ENCODE assay signal across 10 mouse cellular contexts in genomic region chr3:138654610-138655371, GRCm38 (mm10).
A peak's percentile ranks its signal among the peaks of the same experiment; 100 is the strongest.
DNase-seq lines count a peak whose midpoint lies in the region; ATAC-seq and TF ChIP-seq lines count a peak whose summit lies in the region.
"Had no signal": no experiment of that assay in that cellular context is flagged by ENCODE, and none has a peak within 500 bp of the region (broad histone marks: within the 10 kb centered on the region; RNA-seq: fewer than 3 reads in every experiment).

No protein-coding gene starts in this region.

- H3K27me3 ChIP-seq in lung, embryonic 15.5 days = no peaks in the 10 kb centered on the region
- no peaks in the 10 kb centered on the region for H3K27me3 ChIP-seq in myocyte (ENCODE audit: control insufficient read depth, insufficient read depth, insufficient read length)
- H3K27me3 ChIP-seq: heart, embryonic 13.5 days; megakaryocyte, embryonic 14.5 days had no signal

- 0 out of 2 replicates have a peak, but pooled peaks cover 4% of the 10 kb centered on the region for H3K9me3 ChIP-seq in lung, embryonic 15.5 days

- no peak overlapping the region for H3K4me3 ChIP-seq in lung, embryonic 15.5 days
- H3K4me3 ChIP-seq in lung, adult 2 months (replicated peaks; ENCODE audit: extremely low read depth, low read depth, low read length) = no peak overlapping the region
- no peak overlapping the region for H3K4me3 ChIP-seq in myocyte
- H3K4me3 ChIP-seq: heart, embryonic 13.5 days; megakaryocyte, embryonic 14.5 days had no signal

- no peak for TF ChIP-seq CTCF in lung, adult 2 months (IDR thresholded peaks at IDR 0.05; ENCODE audit: insufficient read depth, low read length)

- H3K4me1 ChIP-seq in lung, embryonic 15.5 days = peaks cover 4% of the 10 kb centered on the region; the same call in 1 of the 2 replicates
- no peaks in the 10 kb centered on the region for H3K4me1 ChIP-seq in lung, adult 2 months (ENCODE audit: control insufficient read depth, insufficient read depth, low read length)
- H3K4me1 ChIP-seq: heart, embryonic 13.5 days; megakaryocyte, embryonic 14.5 days had no signal

- intact Hi-C loops in heart, postnatal 36 days (cut with DNase I) = no loop called here

- no peak overlapping the region for H3K9ac ChIP-seq in lung, embryonic 15.5 days
- H3K9ac ChIP-seq: heart, embryonic 13.5 days had no signal

- H3K27ac ChIP-seq in lung, embryonic 15.5 days = no peak overlapping the region
- H3K27ac ChIP-seq: heart, embryonic 13.5 days had no signal

- no peaks in the 10 kb centered on the region for H3K36me3 ChIP-seq in lung, embryonic 15.5 days
- no peaks in the 10 kb centered on the region for H3K36me3 ChIP-seq in myocyte (ENCODE audit: control insufficient read depth, insufficient read depth)
- H3K36me3 ChIP-seq: heart, embryonic 13.5 days had no signal

- no peak overlapping the region for H3K4me2 ChIP-seq in lung, embryonic 15.5 days
- peak overlapping the region; percentile 51 for H3K4me2 ChIP-seq in myocyte (ENCODE audit: low read depth)
- H3K4me2 ChIP-seq: heart, embryonic 13.5 days had no signal

- TF ChIP-seq POLR2A in lung, adult 2 months (IDR thresholded peaks at IDR 0.05; ENCODE audit: borderline replicate concordance, extremely low read depth, low read depth, low read length) = no peak
- no peak for TF ChIP-seq POLR2A in myocyte (IDR thresholded peaks at IDR 0.05; ENCODE audit: insufficient read length, low read depth)

- DNase-seq in cerebellum, postnatal 14 days = peak; percentile 13 to 26
- no peak for DNase-seq in cerebellum, adult 9-10 months
- DNase-seq in lung, adult 2 months = no peak
- DNase-seq in brain, adult 2 months (ENCODE audit: low read depth, low spot score) = peak; percentile 62
- DNase-seq in cerebellum, postnatal 36 days = no peak
- DNase-seq in heart, postnatal 36 days = no peak

- peak; percentile 50; the same call in 1 of the 2 replicates for ATAC-seq in lung, embryonic 15.5 days (ENCODE audit: borderline replicate concordance, extremely low read depth, low FRiP score, low TSS enrichment)

- no peak overlapping the region for H3ac ChIP-seq in myocyte (ENCODE audit: control insufficient read depth, insufficient read length)

- 64% methylated on average over 16 of the region's 16 CpGs for WGBS in lung, embryonic 15.5 days
- 66% methylated on average over 16 of the region's 16 CpGs for WGBS in lung, adult 2 months

- H3K79me2 ChIP-seq in myocyte (ENCODE audit: control insufficient read depth, insufficient read depth) = no peaks in the 10 kb centered on the region

TF ChIP-seq in myocyte, 11 proteins besides CTCF, POLR2A, EP300 and RAD21:
- TF ChIP-seq CEBPB (IDR thresholded peaks at IDR 0.05; ENCODE audit: insufficient read depth, poor library complexity, severe bottlenecking) (no peak), MYOG (IDR thresholded peaks at IDR 0.05; ENCODE audit: control insufficient read depth in 1 of 3, insufficient read depth in 1 of 3, insufficient read length in 2 of 3, low read depth in 2 of 3) (no peak), USF1 (IDR thresholded peaks at IDR 0.05; ENCODE audit: low read depth) (peak; percentile 40), TCF12 (IDR thresholded peaks at IDR 0.05; ENCODE audit: insufficient read depth, poor library complexity, severe bottlenecking) (no peak), MYOD1 (IDR thresholded peaks at IDR 0.05; ENCODE audit: control insufficient read depth in 1 of 3, insufficient read length in 2 of 3, low read depth in 2 of 3) (no peak)

Comparison
In these comparisons a context has a peak if more than half of its experiments do, and no peak if none do; other contexts are left out.
1. DNase-seq: peak in cerebellum, postnatal 14 days (2 of 2) and brain, adult 2 months (single experiment); none in cerebellum, adult 9-10 months (single experiment), lung, adult 2 months (single experiment), cerebellum, postnatal 36 days (0 of 2) and heart, postnatal 36 days (0 of 2).